Mouse (Mus musculus): Measurements from ENCODE around the gene Tmem59.

Tmem59 gene

DNA sequence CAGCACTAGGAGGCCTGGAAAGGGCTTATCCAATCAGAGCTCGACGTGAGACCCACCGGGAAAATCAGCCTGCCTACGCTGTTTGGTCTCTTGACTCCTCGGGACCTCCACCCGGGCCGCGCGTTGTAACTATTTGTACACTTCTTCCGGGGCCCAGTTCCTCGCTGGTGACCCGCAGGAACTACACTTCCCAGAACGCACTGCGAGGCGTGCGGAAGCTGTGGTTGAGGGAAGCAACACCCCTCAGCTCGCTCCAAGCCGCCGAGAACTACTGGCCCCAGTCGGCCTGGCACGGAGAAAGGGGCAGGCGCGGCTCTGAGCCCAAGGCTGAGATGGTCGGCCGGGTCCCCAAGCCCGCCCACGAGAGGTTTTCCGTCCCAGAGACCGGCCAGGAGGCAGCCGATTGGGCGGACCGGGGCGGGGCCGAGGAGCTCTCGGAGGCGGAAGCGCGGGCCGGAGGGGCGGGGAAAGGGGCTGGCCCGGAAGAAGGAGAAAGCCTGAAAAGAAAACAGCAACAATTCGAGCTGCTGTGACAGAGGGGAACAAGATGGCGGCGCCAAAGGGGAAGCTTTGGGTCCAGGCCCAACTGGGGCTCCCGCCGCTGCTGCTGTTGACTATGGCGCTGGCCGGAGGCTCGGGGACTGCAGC is at the start of gene Tmem59:
Gene Tmem59, plus strand, starts transcription at position 218 of the 648 bp plus-strand sequence.
- DNase-seq (ENCODE audit: low spot score): peak; percentile 84

DNA sequence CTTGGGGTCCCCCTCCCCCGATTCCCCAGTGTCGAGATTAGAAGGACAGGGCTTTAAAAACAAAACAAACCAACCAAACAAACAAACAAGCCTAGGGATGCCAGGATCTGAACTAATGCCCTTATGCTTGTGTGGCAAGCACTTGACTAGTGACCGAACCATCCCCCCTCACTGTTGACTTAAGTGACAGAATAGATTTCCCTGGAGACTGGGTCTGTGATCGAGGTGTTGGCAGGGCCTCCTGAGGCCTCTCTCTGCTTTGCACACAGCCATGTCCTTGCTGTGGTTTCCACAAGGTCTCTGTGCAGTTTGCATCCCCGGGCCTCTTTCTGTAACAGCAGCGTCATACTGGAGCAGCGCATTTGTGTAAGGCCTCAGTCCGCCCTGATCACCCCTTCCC is 48.8 kb upstream of the Tmem59 start:
- no peak for DNase-seq (ENCODE audit: low spot score)

DNA sequence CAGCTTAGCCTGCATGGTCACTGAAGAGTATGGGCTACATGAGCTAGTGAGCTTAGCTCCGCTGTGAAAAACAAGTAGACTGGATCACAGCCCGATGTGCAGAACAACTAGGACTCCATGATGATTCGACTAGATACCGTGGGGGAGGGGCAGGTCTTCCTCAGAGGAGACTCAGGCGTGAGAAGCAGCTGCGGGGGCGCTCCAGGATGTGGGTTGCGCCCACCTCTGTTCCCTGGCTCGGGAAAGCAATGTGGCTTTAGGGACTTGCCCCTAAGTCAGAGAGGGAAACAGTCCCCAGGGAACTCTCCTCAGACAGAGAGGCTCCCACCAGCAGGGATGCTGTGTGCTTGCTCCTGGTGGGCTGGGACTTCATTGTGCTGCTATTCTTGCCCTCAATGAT is 47.7 kb upstream of the Tmem59 start:
- no peak for DNase-seq (ENCODE audit: low spot score)

DNA sequence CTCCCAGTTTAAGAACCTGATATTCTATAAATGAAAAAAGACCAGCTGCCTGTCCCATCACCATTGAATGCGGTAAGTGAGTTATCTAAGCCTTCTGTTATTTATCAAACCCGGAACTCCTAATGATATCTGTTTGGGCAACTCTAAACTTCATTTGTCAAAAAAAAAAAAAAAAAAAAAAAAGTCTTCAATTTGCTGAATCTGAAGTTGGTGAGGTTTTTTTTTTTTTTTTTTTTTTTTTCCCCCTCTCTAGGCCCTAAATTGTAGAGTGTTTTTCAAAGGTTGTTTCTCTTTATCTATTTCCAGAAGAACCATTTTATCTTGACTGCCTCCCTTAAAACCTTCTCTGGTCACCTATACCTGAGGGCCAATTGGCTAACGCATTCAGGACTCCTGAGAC is 43.3 kb upstream of the Tmem59 start:
- DNase-seq (ENCODE audit: low spot score): no peak

DNA sequence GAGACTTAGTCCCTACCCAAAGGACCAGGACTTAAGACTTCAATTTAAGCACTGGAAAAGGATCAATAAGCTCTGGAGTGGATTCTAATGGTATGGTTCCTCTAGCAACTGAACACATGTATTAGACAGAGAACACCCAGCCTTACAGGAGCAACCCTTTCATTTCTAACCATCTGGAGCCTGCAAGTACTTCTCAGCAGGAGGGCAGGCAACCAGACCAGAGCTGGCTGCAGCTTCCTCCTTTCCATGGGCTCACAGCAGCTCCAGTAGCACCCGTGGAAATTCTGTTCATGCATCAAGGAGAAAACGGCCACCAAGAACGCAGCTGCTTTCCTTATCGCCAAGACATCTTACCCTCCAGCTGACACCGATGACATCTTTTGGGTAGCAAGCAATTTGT is 42.5 kb upstream of the Tmem59 start:
- DNase-seq (ENCODE audit: low spot score): no peak

DNA sequence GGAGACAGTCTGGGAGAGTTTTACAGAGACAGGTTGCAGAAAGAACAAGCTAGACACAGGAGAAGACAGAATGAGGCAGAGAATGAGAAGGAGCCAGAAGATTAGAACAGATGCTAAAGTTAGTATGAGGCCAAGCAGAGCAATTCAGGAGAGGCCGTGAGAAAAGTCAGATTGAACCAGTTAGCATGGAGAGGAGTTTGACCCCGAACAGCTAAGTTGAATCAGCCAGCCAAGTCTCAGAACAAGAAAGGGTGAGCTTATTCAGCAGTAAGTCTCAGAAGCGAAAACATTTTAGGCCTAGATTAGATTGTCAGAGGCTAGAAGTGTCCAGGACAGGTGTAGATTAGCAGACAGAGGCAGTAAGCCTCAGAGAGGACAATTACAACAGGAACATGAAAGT is 41.7 kb upstream of the Tmem59 start:
- no peak for DNase-seq (ENCODE audit: low spot score)

DNA sequence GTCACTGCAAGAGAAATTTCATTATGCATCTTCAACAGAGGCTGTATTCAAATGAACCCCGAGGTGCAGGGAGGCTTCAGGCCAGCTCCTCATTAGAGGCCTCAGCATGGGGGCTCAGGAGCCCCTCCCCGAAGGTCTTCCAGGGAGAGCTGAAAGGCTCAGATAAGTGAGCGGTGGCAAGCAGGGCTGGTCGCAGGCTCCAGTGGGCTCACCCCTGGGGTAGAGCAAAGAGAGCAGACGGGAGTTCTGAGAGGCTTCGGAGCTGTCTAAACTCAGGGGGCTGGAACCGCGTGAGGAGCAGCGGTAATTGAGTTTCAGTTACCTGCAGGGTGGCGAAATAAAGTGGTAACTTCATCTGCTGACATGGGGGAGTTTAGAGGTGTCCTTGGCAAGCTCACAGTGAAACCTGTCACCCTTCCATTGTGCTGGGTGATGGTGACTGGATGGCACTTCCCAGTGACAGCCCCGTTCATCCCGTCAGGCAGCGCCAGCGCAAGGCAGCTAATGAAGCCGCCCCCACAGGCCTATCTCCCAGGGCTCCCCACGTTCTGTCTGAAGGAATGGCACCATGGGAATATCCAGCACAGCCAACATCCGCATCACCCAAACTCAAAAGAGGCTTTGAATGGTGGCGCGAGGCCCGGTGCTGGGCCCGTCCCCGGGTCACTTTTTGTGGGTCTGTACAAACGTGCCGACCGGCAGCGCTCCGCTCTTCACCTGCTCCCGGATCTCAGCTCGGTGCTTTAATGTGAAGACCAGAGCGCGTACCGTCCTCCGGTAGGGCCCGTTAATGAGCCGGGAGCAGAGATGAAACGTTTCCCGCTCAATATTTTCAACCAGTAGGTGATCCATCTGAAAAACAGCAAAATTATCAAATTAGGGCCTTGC is 39.0 kb upstream of the Tmem59 start:
- no peak for DNase-seq (ENCODE audit: low spot score)

DNA sequence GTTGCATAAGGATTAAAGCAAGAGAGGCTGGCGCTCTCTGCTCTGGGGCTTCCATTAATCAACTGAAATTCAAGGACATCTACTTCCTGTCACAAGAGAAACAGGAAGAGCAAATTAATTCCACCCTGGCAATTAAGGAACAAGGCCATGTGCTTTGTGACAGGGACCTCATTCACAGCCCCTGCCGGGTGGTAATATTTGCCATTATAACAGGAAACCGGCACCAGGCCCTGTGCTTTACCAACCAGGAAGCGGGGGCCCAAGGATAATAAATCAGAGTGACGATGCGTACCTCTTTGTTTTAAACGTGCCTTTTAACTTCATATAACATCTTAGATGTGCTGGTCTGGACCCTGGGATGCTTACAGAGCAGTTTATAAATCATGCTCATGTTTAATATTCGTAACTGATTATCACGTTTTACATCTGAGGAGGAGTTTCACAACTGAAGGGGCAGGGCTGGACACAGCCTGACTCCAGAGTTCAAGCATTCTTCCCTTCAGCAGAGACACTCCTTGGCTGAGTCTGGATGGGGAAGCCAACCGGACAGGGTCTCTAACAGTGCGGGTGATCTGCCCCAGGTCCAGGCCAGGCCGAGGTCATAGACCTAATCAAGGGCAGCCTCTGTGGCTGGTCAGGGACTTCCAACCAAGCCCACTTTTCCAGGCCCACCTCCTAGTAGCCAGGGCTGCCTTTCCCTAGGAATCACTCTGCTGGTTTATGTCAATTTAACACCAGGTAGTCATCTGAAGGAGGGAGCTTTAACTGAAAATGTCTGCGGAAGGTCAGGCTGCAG is 38.2 kb upstream of the Tmem59 start:
- no peak for DNase-seq (ENCODE audit: low spot score)

DNA sequence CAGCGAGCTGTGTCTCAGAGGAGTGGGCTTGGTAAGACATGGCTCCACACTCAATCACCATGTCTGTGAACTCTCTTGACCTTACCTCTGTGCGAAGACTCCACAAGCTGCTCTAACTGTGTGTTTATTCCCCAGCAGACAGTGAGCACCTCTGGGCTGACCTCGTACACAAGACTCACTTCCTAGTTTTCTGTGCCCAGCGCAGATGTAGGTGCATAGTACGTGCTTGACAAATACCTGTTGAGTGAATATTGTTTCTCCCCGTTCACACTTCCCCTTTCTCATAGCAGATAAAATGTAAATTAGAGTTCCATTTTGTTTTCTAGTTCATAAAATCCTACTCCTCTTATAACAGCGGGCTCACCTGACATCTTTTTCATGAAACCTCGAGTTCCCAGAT is 34.7 kb upstream of the Tmem59 start:
- no peak for DNase-seq (ENCODE audit: low spot score)

DNA sequence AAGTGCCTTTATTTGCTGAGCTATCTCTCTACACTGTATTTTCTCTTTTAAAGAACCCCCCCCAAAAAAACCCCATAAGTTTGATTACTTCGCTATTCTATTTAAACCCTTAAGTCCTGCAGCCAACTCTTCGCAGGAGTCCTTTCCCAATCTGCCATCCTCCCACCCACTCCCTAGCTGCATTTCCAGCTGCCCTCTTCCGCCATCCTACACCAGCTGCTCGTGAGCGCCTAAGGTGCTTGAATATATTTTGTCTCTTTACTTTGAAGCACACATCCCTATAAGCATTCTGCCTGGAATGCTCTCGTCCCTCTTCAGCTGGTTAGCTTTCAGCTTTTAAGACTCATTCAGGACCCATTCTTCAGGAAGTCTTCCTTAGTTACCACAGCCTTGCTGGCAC is 27.2 kb upstream of the Tmem59 start:
- DNase-seq (ENCODE audit: low spot score): no peak

DNA sequence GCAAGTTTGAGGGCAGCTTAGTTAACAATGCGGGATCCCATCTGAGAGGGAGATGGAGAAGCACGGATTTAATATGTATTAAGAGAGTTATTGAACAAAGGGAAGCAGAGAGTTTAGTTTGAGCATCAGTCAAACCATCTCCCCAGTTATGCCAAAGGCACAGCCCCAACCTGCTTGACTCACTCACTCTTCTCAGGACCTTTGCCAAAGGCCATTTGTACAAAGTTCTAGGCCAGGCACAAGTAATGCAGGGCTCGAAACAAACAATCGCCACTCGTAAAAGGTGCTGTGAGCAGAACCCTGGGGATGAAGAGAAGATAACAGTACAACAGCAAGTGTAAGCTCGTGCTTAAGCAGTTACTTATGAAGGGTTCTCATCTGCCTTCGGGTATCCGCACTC is 25.6 kb upstream of the Tmem59 start:
- no peak for DNase-seq (ENCODE audit: low spot score)

DNA sequence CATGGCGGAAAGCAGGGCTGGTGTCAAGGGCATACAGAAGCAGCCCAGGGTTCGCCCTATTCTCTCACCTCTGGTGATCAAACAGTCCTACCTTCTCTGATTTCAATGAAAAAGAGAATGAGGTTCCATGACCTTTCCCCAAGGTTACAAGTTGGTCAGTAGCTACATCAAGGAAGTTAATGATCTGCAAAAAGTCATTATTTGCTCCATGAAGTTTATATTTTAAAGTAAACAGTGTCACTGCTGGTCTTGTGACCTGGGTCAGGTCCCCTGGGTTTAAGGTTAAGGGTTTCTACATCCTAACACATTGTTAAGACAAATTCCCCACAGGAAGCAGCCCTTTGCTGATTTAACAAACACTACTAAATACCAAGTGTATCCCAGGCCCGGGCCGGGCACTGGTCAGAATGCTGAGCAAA is 21.2 kb upstream of the Tmem59 start:
- DNase-seq (ENCODE audit: low spot score): no peak

DNA sequence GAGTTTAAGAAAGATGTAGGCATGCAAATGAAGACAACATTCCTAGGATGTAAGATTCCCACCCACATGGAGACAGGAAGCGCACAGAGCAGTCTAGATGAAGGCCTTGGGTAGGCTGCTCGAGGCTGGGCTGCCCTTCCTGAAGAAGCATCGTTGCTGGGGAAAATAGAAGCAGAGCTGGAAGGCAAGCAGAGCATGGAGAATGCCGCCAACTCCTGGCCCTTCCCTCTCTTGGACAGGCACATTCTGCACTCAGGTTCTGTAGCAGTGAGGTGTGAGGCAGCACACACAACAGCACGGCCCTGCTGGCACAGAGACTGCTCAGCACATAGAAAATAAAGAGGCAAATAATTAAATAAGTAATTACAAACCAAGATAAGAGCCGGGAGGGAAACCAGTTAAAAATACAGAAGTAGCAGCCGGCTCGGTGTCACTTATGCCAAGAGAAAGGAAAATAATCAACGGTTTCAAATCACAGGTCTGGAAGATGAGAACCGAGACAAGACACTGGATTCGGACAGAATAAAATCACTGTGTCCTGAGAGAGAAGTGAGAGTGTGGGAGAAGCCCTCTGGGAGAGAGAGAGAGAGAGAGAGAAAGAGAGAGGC is 18.9 kb upstream of the Tmem59 start:
- DNase-seq (ENCODE audit: low spot score): no peak

DNA sequence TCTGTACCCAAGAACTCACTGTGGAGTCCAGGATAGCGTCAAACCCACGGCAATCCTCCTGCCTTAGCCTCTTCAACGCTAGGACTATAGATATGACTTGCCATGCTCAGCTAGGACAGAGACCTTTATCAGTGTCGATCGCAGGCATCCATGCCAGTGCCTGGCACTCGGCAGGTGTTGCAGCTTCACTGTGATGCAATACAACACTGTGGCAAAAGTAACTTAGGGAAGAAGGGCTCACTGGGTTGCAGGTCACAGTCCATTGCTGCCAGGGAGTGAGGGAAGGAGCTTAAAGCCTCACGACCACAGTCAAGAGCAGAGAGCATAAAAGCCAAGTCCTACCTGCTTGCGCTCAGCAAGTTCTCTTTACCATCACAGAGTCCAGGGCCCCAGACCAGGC is 18.0 kb upstream of the Tmem59 start:
- DNase-seq (ENCODE audit: low spot score): no peak

DNA sequence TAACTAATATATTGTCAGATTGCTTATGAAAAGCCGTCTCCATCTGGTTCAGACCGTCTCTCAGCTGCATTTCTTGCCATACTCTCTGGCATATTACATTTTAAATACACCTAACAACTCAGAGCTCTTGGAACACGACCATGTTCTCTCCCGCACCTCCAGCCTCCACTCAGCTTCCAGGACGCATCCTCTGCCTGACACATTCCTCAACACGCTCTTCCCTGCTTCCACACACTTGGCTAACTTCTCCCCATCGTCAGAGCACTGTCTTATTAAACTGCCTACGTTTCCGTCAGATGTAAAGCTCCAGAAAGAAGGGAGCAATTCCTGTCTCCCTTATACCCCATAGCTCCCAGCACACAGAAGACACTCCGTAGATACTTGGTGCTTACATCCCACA is 14.9 kb upstream of the Tmem59 start:
- DNase-seq (ENCODE audit: low spot score): no peak

DNA sequence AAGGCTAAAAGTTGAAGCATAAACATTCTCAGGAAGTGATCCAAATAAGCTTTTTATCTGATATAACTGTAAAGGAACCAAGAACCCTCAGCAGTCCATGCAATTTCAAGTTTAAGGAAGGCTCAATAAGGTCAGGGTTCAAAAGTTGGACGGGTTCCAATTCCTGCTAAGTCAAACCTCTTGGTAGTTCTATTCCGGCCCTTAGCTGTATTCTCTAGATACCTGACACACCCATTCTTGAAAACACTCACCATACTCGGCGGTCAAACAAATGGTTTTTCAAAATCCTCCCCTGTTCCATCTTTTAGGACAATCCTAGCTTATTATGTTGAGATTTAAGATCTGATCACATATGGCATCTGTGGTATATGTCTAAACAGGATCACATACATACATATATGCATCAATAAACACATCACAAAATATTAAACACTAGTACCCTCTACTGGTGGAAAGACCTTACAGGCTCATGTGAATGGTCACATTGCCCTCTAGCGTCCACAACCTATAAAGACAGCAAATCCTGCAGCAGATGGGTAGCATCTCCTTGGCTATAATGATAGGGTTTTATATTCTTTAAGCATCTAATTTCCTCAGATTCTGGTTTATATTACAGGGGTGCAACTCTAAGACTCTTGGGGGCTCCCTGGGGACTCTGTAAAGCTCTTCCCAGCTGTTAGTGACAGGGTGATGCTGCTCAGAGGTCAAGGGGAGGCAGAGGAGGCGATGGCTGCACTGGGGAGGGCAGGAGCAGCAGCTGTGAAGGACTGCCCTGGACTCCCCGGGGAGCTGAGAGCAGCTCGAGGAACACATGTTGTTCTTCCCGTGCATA is 14.2 kb upstream of the Tmem59 start:
- no peak for DNase-seq (ENCODE audit: low spot score)

DNA sequence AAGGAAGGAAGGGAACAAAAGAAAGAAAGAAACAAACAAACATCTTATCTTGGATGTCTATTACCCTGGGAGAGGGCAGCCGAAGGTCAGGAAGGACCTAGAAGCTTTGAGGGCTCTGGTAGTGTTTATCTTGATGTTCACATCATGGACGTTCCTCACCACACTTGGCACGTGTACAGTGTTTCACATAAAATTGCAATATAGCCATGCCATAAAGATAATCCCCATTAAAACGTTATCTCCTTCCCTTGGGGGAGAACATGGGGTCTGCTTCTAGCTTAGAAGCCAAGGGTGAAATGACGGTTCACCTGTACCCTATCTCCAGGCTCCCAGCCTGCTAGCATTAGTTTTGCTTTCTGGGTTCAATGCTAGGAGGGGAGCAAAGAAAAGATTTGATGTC is 11.5 kb upstream of the Tmem59 start:
- no peak for DNase-seq (ENCODE audit: low spot score)

DNA sequence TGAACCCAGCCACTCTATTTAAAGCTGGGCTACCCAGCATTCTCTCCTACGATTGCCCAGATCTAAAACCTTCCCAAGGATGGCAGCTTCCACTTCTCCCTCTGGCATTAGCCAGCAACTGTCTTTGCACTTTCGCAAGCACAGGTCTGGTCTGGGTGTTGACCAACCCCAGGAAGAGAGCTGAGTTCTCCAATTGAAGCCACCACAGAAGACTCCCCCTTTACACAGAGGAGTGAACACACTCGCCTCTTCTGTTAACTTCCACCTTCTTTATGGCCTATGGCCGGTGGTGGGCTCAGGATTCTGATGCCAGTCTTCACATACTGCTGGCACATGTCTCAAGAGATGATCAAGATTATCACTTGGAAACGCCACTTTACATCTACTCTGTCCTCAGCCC is 10.4 kb upstream of the Tmem59 start:
- DNase-seq (ENCODE audit: low spot score): no peak

DNA sequence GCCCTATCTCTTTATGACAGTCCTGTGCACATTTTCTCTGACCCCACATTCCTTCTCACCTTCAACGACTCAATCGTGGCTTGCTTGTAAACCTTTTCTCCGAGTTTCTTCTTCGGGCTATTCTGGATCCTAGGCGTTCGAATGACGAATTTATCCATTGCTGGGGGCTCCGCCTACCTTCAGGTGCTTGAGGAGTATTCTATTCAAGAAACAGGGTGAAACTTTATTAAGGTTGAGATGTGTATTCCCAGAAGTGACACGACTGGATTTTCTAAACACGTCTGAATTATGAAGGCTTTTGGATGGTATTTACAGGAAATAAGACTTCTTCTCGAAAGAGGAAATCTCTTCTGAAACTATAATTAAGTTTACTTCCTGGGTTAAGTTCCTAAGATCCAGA is 693 bp upstream of the Tmem59 start:
- DNase-seq (ENCODE audit: low spot score): no peak

DNA sequence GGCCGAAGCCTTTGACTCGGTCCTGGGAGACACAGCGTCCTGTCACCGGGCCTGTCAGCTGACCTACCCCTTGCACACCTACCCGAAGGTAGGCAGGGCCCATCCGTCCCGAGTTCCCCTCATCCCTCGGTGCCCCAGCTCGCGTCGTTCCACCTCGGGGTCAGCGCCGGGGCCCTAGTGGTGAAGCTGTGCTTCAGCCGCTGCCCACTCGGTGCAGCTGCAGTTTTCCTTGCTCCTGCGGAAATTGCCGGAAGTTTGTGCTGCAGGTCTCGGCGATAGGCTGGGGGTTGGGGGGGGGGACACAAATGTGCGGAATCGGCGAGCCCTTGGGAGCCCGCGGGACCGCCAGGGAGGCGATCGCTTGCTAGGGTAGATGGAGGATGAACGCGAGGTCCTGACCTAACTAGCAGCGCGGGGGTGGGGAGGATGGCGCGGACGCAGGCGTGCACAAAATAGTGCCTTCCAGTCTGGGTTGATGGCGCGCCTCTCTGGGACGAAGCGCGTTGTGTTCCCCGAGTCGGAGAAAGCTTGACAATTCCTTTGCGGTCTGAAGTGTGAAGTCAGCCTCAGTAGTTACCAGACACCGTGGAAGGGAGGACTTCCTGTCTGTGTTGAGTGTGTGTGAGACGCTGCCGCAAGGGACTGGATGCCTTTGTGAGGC is 761 bp downstream of the Tmem59 start, which contains the start of gene Tceanc2:
Gene Tceanc2, minus strand, starts transcription at position 287 of the 661 bp plus-strand sequence.
- peak; percentile 13 for DNase-seq (ENCODE audit: low spot score)

DNA sequence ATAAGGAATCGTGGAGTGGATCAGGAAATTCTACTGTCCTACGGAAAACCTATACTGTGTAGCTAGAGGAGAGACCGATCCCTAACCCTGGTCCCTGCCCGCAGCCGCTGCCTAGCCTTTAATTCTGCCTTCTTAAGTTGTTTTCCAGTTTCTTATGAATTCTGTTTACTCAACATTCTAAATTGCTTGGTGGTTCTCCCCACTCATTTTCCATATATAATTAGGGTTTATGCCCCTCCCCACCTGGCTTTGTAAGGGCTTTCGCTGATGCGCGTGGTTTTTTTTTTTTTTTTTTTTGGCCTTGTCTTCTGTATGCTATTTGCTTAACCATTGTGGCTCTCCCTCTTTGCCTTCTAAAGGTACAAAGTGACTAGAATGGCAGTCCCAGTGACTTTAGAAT is 1.4 kb downstream of the Tmem59 start:
- no peak for DNase-seq (ENCODE audit: low spot score)

Measured in urinary bladder, postnatal 10 days (tissue).